Mouse (Mus musculus): ENCODE measurements around the gene Nppc. TPM values are rescaled to one million over a fixed set of nuclear protein-coding genes. Genes with fewer than 3 reads are reported as not detected.

The Nppc gene
- 0.90 and 1.4 TPM in 2 replicates for polyA plus RNA-seq (2016; fragmentation: Nextera tagmentation; extraction: Ambion mirVana)

DNA sequence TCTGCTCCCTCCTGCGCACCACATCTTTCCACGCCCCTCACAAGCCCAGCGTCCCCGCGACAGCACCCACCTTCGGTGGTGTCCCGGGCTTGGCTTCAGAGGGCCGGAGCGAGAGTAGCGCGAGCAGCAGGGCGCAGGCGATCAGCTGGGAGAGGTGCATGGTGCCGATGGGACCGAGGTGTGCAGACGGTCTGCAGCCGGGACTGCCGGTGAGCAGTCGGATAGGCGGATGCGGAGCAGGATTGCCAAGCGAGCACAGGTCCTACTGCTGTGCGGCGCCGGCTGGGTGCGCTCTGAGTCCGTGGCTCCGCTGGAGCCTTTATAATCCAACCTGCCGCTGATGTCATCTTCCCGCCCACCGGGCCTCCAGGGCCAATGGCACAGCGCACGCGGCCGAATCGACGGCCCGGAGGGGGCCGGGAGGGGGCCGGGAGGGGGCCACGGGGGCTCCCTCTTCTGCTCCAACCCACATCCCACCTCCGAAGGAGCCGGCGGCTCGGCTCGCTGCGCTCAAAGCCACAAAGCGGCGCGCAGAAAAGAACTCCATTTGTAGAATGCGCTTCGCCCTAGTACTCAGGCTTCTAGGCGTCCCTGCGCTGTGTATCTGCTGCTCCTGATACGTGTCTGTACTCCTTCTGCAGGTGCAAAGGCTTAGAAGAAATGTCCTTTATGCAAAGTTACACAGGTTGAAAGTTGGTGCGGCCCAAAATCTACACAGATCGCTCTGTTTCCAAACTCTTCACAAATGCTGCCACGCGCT, at the start of gene Nppc:
Gene Nppc (minus strand): TSS at position 293 of the 760 bp plus-strand sequence.
- 4% methylated on average over 59 of the region's 59 CpGs for WGBS
- no peaks in the 10 kb centered on the region for H3K36me3 ChIP-seq (replicated peaks)
- DNase-seq (ENCODE audit: extremely low spot score, low spot score) = peak; percentile 76
- H3K27me3 ChIP-seq (ENCODE audit: poor library complexity, severe bottlenecking) = peaks cover 74% of the 10 kb centered on the region
- no peaks in the 10 kb centered on the region for H3K9me3 ChIP-seq
- peaks cover 17% of the 10 kb centered on the region for H3K4me1 ChIP-seq
- H3K27ac ChIP-seq = peak within 1 kb of the TSS; percentile 79
- H3K4me3 ChIP-seq = peak within 1 kb of the TSS; percentile 62

GRCm38 (mm10) chr1:86719391-86719790, 49.0 kb upstream of the Nppc start:
- Histone ChIP-seq H3K36me3 (replicated peaks) (no peaks in the 10 kb centered on the region), H3K4me1 (no peaks in the 10 kb centered on the region), H3K27ac (no peak overlapping the region), H3K9me3 (no peaks in the 10 kb centered on the region), H3K27me3 (ENCODE audit: poor library complexity, severe bottlenecking) (no peaks in the 10 kb centered on the region), H3K4me3 (no peak overlapping the region)
- DNase-seq (ENCODE audit: extremely low spot score, low spot score) = no peak
- 94% methylated on average over 4 of the region's 4 CpGs for WGBS

DNA sequence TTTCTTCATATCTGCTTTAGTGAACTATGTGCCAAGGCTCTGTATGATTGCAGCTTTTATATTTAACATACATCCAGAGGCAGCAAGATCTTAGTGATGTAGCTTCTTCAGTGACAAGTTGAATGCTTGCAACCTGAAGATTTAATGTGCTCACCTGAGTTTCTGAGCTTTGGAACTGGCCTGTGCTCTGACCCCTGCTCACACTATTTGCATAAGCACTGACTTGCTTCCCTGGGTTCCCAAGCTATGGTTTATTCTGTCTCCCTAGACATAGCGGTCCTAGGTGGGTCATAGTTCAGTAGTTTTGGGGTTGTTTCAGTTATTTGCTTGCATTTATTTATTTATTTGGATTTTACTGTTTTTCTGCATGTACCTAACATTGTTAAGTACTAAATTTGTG, 47.8 kb upstream of the Nppc start:
- H3K9me3 ChIP-seq = no peaks in the 10 kb centered on the region
- DNase-seq (ENCODE audit: extremely low spot score, low spot score) = no peak
- 86% methylated on average over 1 of the region's 1 CpGs for WGBS

GRCm38 (mm10) chr1:86713054-86713453, 42.7 kb upstream of the Nppc start:
- Histone ChIP-seq H3K27me3 (ENCODE audit: poor library complexity, severe bottlenecking) (no peaks in the 10 kb centered on the region), H3K9me3 (no peaks in the 10 kb centered on the region), H3K4me1 (no peaks in the 10 kb centered on the region), H3K27ac (no peak overlapping the region), H3K36me3 (replicated peaks) (no peaks in the 10 kb centered on the region), H3K4me3 (no peak overlapping the region)
- 94% methylated on average over 4 of the region's 4 CpGs for WGBS
- no peak for DNase-seq (ENCODE audit: extremely low spot score, low spot score)

More for the DNA sequence above, 47.8 kb upstream of the Nppc start:
- no peaks in the 10 kb centered on the region for H3K27me3 ChIP-seq (ENCODE audit: poor library complexity, severe bottlenecking)
- H3K4me3 ChIP-seq = no peak overlapping the region
- no peaks in the 10 kb centered on the region for H3K36me3 ChIP-seq (replicated peaks)
- no peak overlapping the region for H3K27ac ChIP-seq
- H3K4me1 ChIP-seq = no peaks in the 10 kb centered on the region

GRCm38 (mm10) chr1:86712045-86712444, 41.7 kb upstream of the Nppc start:
- 94% methylated on average over 2 of the region's 2 CpGs for WGBS
- Histone ChIP-seq H3K36me3 (replicated peaks) (no peaks in the 10 kb centered on the region), H3K4me3 (no peak overlapping the region)

DNA sequence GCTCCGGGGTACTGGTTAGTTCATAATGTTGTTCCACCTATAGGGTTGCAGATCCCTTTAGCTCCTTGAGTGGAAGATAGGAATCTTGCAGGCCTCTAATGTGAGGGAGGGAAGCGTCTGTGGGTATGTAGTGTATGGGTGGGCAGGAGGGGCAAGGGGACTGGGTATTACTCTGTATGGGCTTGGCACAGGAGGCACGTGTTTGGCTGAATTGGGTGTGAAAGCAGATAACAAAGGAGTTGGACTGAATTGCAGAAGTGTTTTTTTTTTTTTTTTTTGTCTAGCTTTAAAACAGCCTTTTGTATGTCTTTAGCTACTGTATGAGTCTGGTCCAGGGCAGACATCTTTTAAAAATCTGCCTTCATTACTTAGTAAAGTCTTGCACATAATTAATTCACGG, 39.2 kb upstream of the Nppc start:
- WGBS = 88% methylated on average over 4 of the region's 4 CpGs
- H3K27me3 ChIP-seq (ENCODE audit: poor library complexity, severe bottlenecking) = no peaks in the 10 kb centered on the region
- no peak for DNase-seq (ENCODE audit: extremely low spot score, low spot score)
- H3K36me3 ChIP-seq (replicated peaks) = no peaks in the 10 kb centered on the region
- H3K27ac ChIP-seq = no peak overlapping the region
- no peak overlapping the region for H3K4me3 ChIP-seq
- H3K4me1 ChIP-seq = peaks cover 11% of the 10 kb centered on the region
- H3K9me3 ChIP-seq = no peaks in the 10 kb centered on the region

More at GRCm38 (mm10) chr1:86712045-86712444, 41.7 kb upstream of the Nppc start:
- DNase-seq (ENCODE audit: extremely low spot score, low spot score) = no peak
- H3K27ac ChIP-seq = no peak overlapping the region
- no peaks in the 10 kb centered on the region for H3K4me1 ChIP-seq
- no peaks in the 10 kb centered on the region for H3K9me3 ChIP-seq
- no peaks in the 10 kb centered on the region for H3K27me3 ChIP-seq (ENCODE audit: poor library complexity, severe bottlenecking)

- no peak overlapping the region for H3K27ac ChIP-seq
- peaks cover 23% of the 10 kb centered on the region for H3K4me1 ChIP-seq
- no peak for DNase-seq (ENCODE audit: extremely low spot score, low spot score)
- 86% methylated on average over 3 of the region's 3 CpGs for WGBS
- H3K9me3 ChIP-seq = no peaks in the 10 kb centered on the region
- no peaks in the 10 kb centered on the region for H3K27me3 ChIP-seq (ENCODE audit: poor library complexity, severe bottlenecking)
- peak overlapping the region; percentile 96; the same call in 1 of the 2 replicates for H3K4me3 ChIP-seq
- no peaks in the 10 kb centered on the region for H3K36me3 ChIP-seq (replicated peaks)
Observed at GRCm38 (mm10) chr1:86705461-86705860, 35.1 kb upstream of the Nppc start.

- no peak for DNase-seq (ENCODE audit: extremely low spot score, low spot score)
- no peaks in the 10 kb centered on the region for H3K27me3 ChIP-seq (ENCODE audit: poor library complexity, severe bottlenecking)
- H3K27ac ChIP-seq = peak overlapping the region; percentile 96
- WGBS = 1% methylated on average over 27 of the region's 27 CpGs
- no peaks in the 10 kb centered on the region for H3K9me3 ChIP-seq
- H3K36me3 ChIP-seq (replicated peaks) = no peaks in the 10 kb centered on the region
- H3K4me1 ChIP-seq = peaks cover 23% of the 10 kb centered on the region
- peak overlapping the region; percentile 96 for H3K4me3 ChIP-seq
Observed at GRCm38 (mm10) chr1:86703965-86704326, 33.6 kb upstream of the Nppc start.

DNA sequence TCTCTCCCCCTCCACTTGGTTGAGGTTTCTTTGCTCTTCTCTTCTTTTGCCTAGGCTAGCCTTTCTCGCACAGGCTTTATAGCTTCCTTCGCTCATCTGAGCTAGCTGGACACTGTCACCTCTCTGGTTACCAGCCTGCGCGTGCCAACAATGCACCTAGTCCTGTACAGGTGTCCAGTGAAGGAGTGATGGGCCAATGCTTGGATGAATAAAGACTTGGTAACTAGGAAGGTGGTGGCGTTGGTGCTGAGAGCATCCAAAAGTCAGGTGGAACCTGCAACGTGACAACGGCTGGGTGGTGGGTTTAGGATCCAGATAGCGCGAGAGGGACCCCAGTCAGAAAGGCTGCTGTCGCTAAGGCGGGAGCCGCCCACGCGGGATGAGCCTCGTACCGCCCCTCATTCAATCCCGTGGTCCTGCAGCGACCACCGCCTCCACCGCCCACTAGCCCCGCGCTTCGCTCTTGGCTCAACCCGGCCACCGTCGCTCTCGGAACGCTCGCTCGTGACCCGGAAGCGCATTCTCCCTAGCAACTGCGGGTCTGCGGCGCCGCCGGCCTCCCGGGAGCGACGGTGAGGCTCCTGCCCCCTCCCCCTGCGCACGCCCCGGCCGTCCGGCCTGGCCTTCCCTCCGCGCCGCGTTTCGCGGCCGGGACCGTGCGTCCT, 33.1 kb upstream of the Nppc start, which contains the start of gene Dis3l2:
Gene Dis3l2 (plus strand): TSS at position 509 of the 665 bp plus-strand sequence.
- 2% methylated on average over 54 of the region's 54 CpGs for WGBS
- H3K9me3 ChIP-seq = no peaks in the 10 kb centered on the region
- H3K36me3 ChIP-seq (replicated peaks) = no peaks in the 10 kb centered on the region
- H3K27ac ChIP-seq = peak within 1 kb of the TSS; percentile 96
- DNase-seq (ENCODE audit: extremely low spot score, low spot score) = peak; percentile 90
- peak within 1 kb of the TSS; percentile 96 for H3K4me3 ChIP-seq
- H3K27me3 ChIP-seq (ENCODE audit: poor library complexity, severe bottlenecking) = no peaks in the 10 kb centered on the region
- peaks cover 23% of the 10 kb centered on the region for H3K4me1 ChIP-seq

GRCm38 (mm10) chr1:86700367-86700766, 30.0 kb upstream of the Nppc start:
- Histone ChIP-seq H3K9me3 (no peaks in the 10 kb centered on the region), H3K27me3 (ENCODE audit: poor library complexity, severe bottlenecking) (no peaks in the 10 kb centered on the region), H3K27ac (no peak overlapping the region), H3K36me3 (replicated peaks) (no peaks in the 10 kb centered on the region), H3K4me3 (no peak overlapping the region), H3K4me1 (peaks cover 21% of the 10 kb centered on the region)
- 82% methylated on average over 7 of the region's 7 CpGs for WGBS
- no peak for DNase-seq (ENCODE audit: extremely low spot score, low spot score)

DNA sequence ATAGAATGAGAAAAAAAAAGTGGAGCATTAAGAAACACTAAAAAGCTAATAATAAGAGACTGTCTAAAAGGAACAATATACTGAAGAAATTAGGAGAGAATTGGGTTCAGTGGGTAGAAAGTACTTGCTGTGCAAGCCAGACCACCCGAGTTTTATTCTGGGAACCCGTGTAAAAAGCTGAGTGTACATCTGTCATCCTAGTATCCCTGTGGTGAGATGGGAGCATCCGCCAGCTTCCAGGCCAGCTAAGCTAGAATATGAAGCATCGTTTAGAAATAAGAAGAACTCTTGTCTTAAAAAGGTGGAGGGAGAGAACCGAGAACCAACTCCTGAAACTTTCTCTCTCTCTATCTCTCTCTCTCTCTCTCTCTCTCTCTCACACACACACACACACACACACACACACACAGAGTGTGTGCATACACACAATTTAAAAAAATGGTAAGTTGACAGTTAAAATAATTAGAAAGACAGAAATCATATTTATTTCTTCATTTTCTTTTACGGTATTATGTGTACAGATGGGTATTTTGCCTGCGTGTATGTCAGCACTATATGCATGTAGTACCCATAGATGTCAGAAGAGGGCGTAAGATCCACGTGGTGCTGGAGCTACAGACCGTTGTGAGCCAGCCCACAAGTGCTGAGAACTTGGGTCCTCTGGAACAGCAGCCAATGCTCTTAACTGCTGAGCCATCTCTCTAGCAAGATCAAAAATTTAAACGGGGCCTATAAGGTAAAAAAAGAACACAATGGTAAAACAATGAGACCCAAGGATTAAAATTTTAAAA, 29.2 kb upstream of the Nppc start:
- no peaks in the 10 kb centered on the region for H3K27me3 ChIP-seq (ENCODE audit: poor library complexity, severe bottlenecking)
- no peak overlapping the region for H3K4me3 ChIP-seq
- WGBS = 68% methylated on average over 11 of the region's 11 CpGs
- no peaks in the 10 kb centered on the region for H3K36me3 ChIP-seq (replicated peaks)
- DNase-seq (ENCODE audit: extremely low spot score, low spot score) = no peak
- peaks cover 13% of the 10 kb centered on the region for H3K4me1 ChIP-seq
- H3K27ac ChIP-seq = no peak overlapping the region
- no peaks in the 10 kb centered on the region for H3K9me3 ChIP-seq

- Histone ChIP-seq H3K4me1 (peaks cover 8% of the 10 kb centered on the region), H3K4me3 (no peak overlapping the region), H3K9me3 (no peaks in the 10 kb centered on the region), H3K36me3 (replicated peaks) (no peaks in the 10 kb centered on the region), H3K27me3 (ENCODE audit: poor library complexity, severe bottlenecking) (no peaks in the 10 kb centered on the region), H3K27ac (no peak overlapping the region)
- no peak for DNase-seq (ENCODE audit: extremely low spot score, low spot score)
- WGBS = 30% methylated on average over 2 of the region's 2 CpGs
Observed at GRCm38 (mm10) chr1:86698721-86699120, 28.4 kb upstream of the Nppc start.

Measured in forebrain, embryonic 10.5 days (tissue).